Mouse (Mus musculus) brain, embryonic 18.5 days (tissue): ENCODE measurements around the gene Sdk1.
A peak's percentile ranks its signal among the peaks of the same experiment; 100 is the strongest.

Source experiments
- DNase-seq: peaks from one replicate; pipeline ENCODE4 v3.0.0-alpha.2; 2012; ENCODE audit warnings: low read depth, low spot score

Gene Sdk1

DNA sequence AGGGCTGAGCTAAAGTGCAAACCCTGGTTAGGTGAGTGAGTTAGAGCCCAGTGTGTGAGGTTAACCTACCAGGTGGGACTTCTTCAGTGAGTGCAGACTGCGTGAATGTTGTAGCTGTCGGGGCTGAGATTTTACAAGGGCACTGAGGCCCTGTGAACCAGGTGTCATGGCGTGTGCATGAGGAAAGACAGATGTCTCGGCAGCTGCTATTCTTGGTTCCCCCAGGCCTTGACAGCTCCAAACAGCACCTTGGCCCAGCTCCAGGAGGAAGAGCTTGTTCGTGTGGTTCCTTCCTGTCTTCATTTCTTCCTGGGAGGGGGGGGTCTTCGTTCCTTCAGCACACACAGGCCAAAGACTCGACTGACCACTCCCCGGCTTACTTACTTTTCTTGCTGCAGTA is 517.6 kb downstream of the Sdk1 start:
- no peak for DNase-seq

DNA sequence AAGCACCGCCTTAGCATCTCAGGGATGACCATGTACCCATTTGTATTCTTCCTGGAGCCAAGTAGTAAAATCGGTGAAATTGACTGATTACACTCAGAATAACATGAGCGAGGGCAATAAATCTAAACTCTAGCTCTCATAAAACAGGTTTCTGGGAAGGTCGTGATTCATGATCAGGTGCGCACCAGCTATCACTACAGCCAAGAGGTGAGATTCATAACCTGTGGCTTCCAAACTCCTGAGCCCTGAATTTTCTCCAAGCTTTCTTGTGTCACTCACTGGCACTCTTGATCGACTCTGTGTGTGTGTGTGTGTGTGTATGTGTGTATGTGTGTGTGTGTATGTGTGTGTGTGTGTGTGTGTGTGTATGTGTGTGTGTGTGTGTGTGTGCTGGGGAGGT is 522.8 kb downstream of the Sdk1 start:
- DNase-seq, result no peak

DNA sequence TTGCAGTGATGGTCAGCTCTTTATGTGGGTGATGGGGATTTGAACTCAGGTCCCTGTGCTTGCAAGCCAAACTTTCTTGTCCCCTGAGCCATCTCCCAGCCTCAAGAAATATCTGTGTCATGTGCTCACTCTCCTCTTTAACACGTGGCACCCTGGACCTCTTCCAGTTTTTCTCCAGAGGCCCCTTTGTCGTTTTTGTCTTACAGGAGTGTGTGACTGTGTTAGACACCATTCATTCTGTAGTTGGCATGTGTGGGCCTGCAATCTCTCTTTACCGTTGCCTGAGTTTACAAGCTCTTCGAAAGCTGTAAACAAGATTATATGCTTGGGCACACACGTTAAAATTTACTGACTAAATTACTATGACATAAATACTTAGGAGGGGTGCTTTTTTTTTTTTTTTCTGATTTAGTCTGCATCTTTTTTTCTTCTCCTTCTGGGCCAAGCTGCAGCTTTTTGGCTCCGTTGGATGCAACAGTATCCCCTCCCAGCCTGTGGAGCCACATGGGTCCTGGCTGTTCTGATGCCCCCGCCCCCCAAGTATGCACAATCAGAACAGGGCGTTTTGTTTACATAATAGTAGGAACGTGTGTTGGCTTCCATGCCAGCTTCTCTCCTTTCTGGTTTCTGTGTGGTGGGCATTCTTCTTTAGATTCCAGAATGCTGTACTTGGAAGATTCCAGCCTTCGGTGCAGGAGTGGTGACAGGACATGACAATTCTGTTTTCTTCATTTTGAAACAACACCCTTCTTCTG is 527.6 kb downstream of the Sdk1 start:
- DNase-seq, result no peak

DNA sequence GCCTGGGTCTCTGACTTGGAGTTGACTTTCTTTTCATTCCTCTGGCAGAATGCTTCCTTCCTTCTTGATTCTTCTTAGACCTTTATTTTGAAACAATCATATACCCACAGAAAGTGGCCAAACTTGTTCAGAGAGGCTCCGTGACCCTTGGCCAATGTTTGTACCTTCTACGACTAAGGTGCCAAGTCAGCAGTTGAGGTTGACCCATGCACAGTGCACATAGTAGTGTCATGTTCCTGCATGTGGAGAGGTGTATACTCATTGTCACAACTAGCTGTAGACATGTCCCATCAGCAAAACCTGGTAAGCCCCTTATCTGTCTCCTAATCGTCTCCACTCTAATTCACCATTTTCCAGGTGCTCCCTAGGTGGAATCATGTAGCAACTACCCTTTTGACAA is 530.2 kb downstream of the Sdk1 start:
- DNase-seq, result no peak

DNA sequence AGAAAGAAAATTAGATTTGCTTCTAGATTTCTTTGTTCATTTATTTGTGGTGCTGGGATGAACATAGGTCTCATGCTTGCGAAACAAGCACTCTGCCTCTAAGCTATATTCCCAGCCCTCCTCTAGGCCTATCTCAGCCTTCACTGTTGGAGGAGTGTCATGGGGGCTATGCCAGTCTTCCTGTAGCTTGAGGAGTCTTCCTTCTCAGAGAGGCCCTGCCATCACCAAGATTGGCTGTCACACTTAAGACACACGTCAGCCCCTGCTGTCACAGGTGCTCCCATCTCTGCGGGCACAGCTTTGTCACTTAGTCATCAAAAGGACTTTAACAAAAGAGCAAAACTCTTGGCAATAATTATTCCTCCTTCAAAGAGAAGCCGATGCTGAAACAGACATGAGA is 536.9 kb downstream of the Sdk1 start:
- peak; percentile 4 for DNase-seq

DNA sequence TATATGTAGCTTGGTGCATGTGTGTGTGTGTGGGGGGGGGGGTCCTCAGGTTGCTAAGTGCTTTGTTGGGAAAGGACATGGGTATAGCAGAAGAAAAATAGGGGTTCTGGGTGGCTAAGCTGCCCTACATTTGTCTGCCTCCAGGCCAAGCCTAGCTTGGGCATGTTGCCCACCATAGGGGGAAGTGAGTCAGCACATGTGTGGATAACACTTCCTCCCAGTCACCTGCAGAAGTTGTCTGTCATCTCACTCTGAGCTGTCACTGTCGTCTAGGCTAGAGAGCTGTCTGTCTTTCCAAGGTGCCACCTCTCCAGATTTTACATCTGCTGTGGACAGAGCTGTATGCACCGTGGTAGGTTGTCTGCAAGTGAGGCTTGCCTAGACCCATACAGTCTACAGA is 539.9 kb downstream of the Sdk1 start:
- no peak for DNase-seq

DNA sequence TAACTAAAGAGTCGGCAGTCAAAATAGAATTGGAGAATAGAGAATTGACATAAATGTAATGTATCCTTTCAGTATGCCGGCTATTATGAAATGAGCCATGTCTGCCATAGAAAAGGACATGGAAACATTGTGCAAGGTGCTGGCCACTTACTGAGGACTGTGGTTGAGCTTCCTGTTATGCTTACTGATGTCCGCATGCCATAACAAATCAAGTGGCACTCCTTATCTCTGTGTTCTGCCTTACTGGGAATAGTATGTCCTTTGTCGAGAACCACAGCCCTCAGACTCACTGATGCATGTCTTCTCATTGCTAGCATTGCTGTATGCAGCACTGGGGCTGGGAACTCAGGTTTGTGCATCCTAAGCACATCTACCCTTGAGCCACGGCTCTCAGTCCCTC is 541.0 kb downstream of the Sdk1 start:
- no peak for DNase-seq

DNA sequence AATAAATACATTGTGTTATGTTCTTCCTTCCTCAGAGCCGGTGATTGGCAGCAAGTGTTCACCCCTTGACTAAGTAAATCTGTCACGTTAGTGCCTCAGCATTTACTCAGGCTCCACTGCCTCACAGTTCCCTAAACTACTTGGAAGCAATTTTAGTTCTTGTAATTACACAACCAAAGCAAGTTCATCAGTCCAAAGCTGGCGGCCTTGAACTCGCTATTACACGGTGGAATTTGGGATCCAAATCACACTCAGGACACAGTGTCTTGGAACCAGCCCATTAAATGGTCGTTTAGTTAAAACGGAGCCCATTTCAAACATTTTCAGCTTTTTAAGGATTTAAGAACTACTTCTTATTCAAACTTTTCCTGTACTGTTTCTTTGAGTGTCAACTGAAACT is 542.2 kb downstream of the Sdk1 start:
- DNase-seq, result no peak

DNA sequence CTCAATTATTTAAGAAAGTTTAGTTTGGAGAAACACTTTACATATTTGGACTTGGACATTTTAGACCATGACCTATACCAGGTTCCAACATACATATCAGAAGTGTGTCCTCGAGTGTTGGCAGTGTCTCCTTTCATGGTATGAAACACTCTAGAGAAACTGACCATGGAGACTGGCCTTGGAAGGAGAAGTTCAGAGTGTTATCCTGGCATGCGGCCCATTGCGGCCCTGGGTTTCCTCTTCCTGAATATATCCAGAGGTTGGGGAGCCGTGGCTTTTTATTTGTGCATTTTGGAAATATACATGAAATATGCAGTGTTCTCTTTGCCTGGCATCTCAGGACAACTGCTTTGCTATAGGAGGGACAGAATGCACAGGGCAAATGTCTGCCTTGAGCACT is 552.6 kb downstream of the Sdk1 start:
- DNase-seq, result no peak

DNA sequence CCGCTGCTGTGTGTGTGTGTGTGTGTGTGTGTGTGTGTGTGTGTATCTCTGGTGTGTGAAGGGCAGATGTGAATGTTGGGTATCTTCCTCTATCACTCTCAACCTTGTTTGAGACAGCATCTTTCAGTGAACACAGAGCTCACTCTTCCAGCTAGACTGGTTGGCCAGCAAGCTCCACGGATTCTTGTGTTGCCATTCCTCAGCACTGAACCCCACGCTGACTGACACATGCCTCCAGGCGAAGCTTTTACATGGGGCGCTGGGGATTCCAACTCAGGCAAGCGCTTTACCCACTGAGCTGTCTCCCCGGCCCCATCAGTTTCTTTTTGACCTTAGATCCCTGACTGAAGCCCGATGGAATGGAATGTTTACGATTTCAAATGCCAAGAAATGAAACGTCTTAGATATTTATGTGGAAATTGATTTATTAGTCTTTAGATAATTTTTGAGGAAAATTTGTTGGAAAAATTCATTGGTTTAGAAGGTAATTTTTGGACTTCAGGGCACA is 582.6 kb downstream of the Sdk1 start:
- no peak for DNase-seq

DNA sequence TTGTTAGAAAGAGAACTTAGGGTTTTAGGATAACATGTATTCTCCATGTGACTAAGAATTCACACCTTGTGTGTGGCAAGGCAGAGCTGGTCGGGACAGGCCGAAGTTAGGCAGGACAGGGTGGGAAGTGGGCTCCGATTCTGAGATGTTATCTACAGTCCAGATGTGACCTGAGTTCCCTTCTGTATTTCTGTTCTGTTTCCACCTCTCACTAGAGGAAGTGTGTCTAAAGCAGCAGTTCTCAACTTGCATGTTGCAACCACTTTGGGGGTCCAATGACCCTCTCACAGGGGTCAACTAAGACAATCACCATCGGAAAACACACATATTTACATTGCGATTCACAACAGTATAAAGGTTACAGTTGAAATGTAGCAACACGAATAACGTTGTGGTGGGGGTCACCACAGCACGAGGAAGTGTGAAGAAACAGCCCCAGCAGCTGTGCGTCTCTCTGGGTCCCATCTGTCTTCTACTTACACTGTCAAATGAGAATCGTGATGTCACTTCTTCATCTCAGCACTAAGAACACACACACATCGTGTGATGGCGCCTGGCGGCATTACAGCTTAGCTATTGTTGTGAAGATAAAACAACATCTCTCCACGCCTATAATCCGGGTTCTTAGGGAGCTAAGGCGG is 583.6 kb downstream of the Sdk1 start:
- DNase-seq, result no peak

DNA sequence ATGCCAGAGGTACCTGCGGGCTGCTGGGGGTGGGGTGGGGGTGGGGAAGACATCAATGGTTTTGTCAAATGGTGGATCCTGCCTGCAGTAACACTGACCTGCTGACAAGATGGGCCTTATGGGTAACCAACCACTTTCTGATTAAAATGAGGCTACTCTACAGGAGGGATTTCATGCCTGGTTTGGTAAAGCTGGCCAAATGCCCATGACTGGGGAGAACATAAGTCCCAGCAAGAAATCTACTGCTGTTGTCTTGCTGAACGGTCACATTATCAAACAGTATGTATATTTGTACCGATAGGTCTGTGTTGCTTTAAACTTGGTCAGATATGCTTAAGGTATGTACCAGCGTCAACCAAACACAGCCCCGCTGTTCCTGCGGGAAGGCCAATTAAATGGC is 594.3 kb downstream of the Sdk1 start:
- DNase-seq, result no peak

DNA sequence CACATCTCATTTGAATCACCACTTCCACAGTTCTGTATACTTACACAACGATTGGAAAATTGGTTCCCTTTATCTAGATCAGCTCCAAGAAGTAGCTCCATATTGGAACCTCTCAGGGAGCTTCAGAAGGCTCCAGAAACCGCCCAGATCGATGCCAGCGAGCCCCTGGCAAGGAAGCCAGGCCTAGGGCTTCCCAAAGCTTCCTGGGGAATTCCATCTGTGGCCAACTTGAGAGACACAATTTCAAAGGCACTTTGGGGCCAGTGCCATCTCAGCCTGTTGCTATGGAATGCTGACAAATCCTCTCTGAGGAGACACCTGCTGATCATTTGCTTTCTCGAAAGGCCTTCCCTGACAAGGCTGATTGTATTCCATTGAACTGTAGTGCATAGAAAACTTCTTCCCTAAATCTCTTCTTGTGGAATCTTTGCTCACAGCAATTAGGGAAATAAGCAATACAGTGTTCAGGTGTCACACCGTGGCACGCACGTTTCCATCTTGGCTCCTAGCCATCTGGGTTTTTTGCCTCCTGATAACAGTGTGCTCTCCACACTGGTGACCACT is 595.7 kb downstream of the Sdk1 start:
- DNase-seq, result peak; percentile 24

DNA sequence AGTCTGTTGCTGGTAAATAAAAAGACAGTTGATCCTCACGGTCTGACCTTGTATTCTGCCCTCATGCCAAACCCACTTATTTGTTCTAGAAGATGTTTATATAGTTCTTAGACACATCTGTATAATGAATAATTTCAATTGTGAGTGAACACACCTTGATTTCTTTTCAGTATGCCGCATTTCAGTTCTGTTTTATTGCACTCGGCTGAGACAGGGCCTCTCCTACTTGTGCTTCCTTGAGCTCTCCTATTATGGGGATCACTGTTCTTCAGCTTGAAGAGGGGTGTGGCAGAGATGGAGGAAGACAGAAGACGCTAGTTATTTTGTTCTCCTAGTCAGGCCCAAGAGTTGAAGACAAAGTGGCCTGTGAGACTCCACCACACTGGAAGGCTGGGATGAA is 603.4 kb downstream of the Sdk1 start:
- DNase-seq, result no peak

DNA sequence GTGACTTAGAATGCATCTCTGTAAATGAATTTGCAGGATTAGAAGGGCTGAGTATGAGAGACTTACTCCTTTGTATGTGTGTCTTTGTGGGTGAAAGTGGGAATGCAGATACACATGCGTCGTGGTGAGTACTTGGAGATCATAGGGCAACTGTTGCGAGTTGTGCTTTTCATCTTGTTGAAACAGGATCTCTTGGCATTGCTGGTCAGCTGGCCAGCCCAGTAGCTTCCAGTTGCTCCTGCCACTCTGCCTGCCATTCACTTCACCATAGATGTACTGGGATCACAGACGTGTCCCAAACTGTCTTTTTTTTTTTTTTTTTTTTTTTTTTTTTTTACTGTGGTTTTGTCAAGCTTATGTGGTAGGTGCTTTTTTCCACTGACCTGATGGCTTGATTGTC is 606.4 kb downstream of the Sdk1 start:
- DNase-seq, result no peak

DNA sequence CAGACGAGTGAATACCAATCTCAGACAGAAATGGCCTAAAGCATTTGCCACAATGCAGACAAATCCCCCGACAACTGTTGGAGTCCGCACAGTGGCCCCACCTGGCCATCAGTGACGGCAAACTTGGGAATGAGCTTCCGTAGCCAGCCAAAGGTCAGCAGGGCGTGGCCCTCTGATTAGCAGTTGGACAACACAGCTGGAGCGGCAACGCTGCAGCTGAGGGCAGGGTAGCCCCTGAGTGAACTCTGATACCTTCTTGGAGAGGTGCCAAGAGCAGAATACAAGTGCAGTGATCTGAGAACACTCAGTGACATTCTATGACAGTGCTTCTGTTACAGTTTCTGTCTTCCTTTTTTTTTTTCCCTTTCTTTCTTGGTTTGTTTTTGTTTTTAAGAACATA is 610.9 kb downstream of the Sdk1 start:
- no peak for DNase-seq

DNA sequence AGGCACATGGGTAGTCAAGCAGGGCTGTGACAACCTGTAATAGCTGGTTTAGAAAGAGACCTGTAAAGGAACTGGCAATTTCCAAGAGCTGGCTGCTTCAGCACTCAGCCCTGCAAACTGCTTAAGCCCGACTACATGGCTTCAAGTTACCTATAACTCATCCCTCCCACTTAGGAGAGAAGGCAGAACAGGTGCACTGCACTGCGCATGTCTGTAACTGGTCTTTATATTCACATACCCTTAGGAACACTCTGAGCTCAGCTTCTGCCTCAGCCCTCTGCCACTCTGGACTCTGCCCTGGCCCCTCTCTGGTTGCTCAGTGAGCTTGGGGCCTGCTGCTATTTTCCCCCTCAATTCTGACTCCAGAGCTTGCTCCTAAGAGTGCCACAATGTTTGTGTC is 615.2 kb downstream of the Sdk1 start:
- no peak for DNase-seq

DNA sequence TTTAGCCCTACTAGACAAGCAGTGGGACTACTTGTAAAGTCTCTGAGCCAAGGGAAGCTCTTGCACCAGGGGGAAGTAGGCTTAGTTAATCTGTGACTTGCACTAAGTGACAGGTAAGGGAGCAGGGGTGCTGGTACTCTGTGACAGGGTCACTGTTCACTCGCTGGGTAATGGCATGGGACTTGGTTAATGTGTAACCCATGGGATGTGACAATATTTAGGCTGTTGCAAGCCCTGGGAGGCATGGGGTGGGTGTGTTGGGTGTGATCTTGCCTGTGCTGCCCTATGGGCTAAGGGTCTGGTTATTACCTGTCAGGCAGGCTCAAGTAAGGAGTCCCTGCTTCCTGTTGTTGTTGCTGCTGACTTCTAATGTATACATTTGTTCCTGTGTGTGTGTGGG is 616.5 kb downstream of the Sdk1 start:
- DNase-seq, result no peak

DNA sequence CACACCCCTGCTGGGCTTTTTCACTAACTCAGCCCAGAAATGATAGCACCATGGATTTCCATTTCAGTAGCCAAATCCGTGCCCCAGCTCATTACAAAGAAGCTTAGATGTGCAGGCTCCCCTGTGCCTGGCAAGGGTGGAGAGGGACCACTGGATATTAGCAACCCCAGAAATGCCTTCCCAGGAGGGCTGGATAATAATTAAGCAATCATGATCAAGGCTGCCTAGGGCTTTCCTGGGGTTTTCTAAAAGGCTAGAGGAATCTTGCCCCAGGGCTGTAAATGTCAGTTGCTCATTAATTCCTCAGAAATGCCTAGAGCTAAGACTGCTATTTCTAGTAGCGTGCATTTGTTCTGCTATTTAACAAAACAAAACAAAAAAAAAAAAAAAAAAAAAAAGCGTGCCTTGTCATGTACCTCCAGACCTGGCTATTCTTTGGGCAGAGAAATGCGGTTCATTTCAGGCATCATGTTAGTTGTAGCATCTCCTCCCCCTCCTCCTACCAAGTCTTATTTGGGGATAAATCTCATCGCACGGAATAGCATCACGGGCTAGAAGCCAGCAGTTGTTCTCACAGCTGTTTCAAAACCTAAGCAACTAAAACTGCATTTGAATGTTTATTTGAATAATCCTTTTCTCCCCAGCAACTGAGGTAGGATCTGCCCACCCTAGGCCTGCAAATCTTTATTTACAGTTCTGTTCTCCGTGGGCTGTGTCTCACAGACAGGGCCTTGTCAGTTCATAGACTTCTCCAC is 617.3 kb downstream of the Sdk1 start:
- no peak for DNase-seq

DNA sequence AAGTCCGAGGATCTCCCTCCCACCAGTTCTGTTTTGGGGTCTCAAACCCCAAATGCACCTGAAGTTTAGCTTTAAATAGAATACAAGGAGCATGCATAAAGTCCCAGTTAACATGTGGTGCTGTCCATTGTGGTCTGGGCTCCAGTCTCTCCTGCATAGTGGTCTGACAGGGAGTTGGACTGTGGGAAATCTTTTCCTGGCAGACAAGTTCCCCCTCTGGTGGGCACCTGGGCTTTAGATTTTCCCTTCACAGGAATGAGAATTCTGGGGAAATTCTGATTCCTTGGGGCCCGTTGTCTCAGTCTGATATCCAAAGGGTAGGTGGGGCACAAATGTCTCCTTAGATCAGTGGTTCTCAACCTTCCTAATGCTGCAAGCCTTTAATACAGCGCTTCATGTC is 624.8 kb downstream of the Sdk1 start:
- no peak for DNase-seq

DNA sequence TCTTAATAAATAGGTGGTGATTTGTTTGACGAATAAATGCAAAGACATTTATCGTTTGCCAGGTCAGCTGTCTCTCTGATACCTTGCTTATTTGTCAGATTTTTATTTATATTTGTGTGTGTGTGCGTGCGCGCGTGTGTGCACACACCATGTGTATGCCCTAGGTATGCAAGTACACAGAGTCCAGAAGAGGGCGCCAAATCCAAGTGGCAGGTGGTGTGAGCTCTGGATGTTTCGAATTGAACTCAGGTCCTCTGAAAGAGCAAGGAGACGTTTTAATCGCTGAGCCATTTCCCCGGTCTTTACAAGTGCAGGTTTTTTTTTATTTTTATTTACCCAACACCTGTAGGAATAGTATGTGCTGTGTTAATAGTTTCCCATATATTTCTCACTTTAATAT is 632.5 kb downstream of the Sdk1 start:
- no peak for DNase-seq

DNA sequence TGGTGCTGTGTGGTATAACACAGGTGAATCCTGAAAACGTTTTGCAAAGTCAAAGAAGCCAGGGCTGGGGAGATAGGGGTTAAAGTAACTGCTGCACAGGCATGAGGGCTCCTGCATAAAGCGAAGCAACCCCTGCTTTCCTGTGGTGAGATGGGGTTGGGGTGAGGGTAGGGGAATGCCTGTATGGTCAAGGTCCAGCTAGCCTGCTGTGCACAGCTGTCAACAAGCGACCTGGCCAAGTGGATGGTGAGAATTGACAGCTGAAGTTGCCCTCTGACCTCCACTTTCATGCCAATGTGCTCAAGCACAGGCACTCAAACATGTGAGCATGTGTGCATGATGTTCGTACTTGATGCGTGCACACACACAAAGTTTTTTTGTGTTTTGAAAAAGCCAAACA is 639.4 kb downstream of the Sdk1 start:
- DNase-seq, result no peak
